Mouse (Mus musculus): ENCODE data around the gene Crtac1. TPM values are rescaled to one million over a fixed set of nuclear protein-coding genes. Genes with fewer than 3 reads are reported as not detected.
A peak's percentile ranks its signal among the peaks of the same experiment; 100 is the strongest.

Crtac1 gene
- total RNA-seq, 2 experiments from 2014 or later, result 0.26 to 0.27 TPM

- intact Hi-C loops (cut with DNase I), result no loop called here
- no peak for DNase-seq
These were observed 181.3 kb downstream of the Crtac1 start for GRCm38 (mm10) chr19:42249976-42250914.

- intact Hi-C loops (cut with DNase I), result no loop called here
- DNase-seq, result no peak
These were observed 184.1 kb downstream of the Crtac1 start, which contains the start of gene Golga7b for GRCm38 (mm10) chr19:42247519-42247918. Gene Golga7b (plus strand): TSS chr19:42247574.

GRCm38 (mm10) chr19:42246626-42247025 is 185.0 kb downstream of the Crtac1 start:
- intact Hi-C loops (cut with DNase I), result no loop called here
- no peak for DNase-seq

- intact Hi-C loops (cut with DNase I), result no loop called here
- DNase-seq, result no peak
These were observed 188.2 kb downstream of the Crtac1 start for GRCm38 (mm10) chr19:42243401-42243800.

GRCm38 (mm10) chr19:42240881-42241280 is 190.7 kb downstream of the Crtac1 start:
- no peak for DNase-seq
- intact Hi-C loops (cut with DNase I), result no loop called here

GRCm38 (mm10) chr19:42238341-42238715 is 193.3 kb downstream of the Crtac1 start:
- peak; percentile 62 to 77 for DNase-seq
- intact Hi-C loops (cut with DNase I), result loop anchor here (2.0 to 5.0 kb wide), 2 partner anchors 22 to 34 kb away; no protein-coding TSS in a partner anchor

- intact Hi-C loops (cut with DNase I), result loop anchor here (2.0 to 5.0 kb wide), 2 partner anchors 21 to 35 kb away; no protein-coding TSS in a partner anchor
These were observed 193.8 kb downstream of the Crtac1 start for GRCm38 (mm10) chr19:42237602-42238340.

More at GRCm38 (mm10) chr19:42237602-42238340, 193.8 kb downstream of the Crtac1 start:
- peak; percentile 48 to 60 for DNase-seq

Small RNAs within 50 kb of the gene (microRNA-seq; reads per million reads assigned to microRNA genes)
- gene Gm26339 (0 reads per million in 2 experiments), gene Mir3085 (0 reads per million in 2 experiments)

Other genes with a start within 250 kb of the Crtac1 start
- 1 to 10 TPM; 1.0 to 2.3 TPM for gene Sfrp5, start 229.5 kb downstream of the Crtac1 start, total RNA-seq (2021)
- under 1 TPM; 0.29 to 0.30 TPM for gene Golga7b, start 184.2 kb downstream of the Crtac1 start, total RNA-seq (2021)
- 10 to 100 TPM; 20.4 to 22.1 TPM for gene R3hcc1l, start 87.0 kb upstream of the Crtac1 start, total RNA-seq (2021)
- gene Loxl4, start 181.0 kb upstream of the Crtac1 start, total RNA-seq (2021), result 1 to 10 TPM; 1.1 to 1.6 TPM

Measured in heart, postnatal 10 days (tissue).